Mouse (Mus musculus) heart, embryonic 12.5 days (tissue): ENCODE data around the gene Wnt10b. TPM values are rescaled to one million over a fixed set of nuclear protein-coding genes. Genes with fewer than 3 reads are reported as not detected.

Experiments used
- ATAC-seq: fragments of 200-750 bp; cut with Nextera tagmentation; 2 replicates; pipeline ENCODE4 v1.8.0; 2017; ENCODE audit warnings: moderate TSS enrichment, moderate library complexity; ENCODE audit not compliant: insufficient number of reproducible peaks, low FRiP score
- H3K27ac ChIP-seq: fragments of 300-500 bp; sonication (generic); 2 replicates; pipeline ENCODE4 v1.5.1; 2016; ENCODE audit warnings: mild to moderate bottlenecking, moderate library complexity; ENCODE audit not compliant: poor library complexity, severe bottlenecking
- H3K27me3 ChIP-seq: fragments of 300-500 bp; sonication (generic); replicated peaks from 2 replicates; pipeline ENCODE4 v1.6.1; 2016; ENCODE audit warnings: mild to moderate bottlenecking, moderate library complexity
- H3K36me3 ChIP-seq: fragments of 300-500 bp; sonication (generic); 2 replicates; pipeline ENCODE4 v1.6.1; 2016; ENCODE audit warnings: mild to moderate bottlenecking, moderate library complexity
- H3K4me1 ChIP-seq: fragments of 300-500 bp; sonication (generic); replicated peaks from 2 replicates; pipeline ENCODE4 v1.6.1; 2016; ENCODE audit warnings: mild to moderate bottlenecking
- H3K4me2 ChIP-seq: fragments of 300-500 bp; sonication (generic); 2 replicates; pipeline ENCODE4 v1.6.1; 2016; ENCODE audit warnings: mild to moderate bottlenecking, moderate library complexity
- H3K4me3 ChIP-seq: fragments of 300-500 bp; sonication (generic); 2 replicates; pipeline ENCODE4 v1.5.1; 2016; ENCODE audit warnings: mild to moderate bottlenecking
- H3K9ac ChIP-seq: fragments of 300-500 bp; sonication (generic); 2 replicates; pipeline ENCODE4 v1.6.1; 2016; ENCODE audit warnings: mild to moderate bottlenecking, moderate library complexity
- H3K9me3 ChIP-seq: fragments of 300-500 bp; sonication (generic); replicated peaks from 2 replicates; pipeline ENCODE4 v1.6.1; 2016; ENCODE audit warnings: mild to moderate bottlenecking, moderate library complexity
- WGBS: fragments of 180-500 bp; shearing (Covaris S2); methylation state at CpG from one replicate; pipeline ENCODE4 v1.1.7; 2016; 5-methylcytosine and 5-hydroxymethylcytosine counted together
- polyA plus RNA-seq: library from polyadenylated mRNA; unstranded; fragments of >200 nt; fragmentation: Nextera tagmentation; extraction: Ambion mirVana; gene quantifications from 2 replicates; pipeline ENCODE4 v1.2.1, GENCODE M21; 2016

Wnt10b gene
- polyA plus RNA-seq, 1 experiment from 2014 or later = not detected

DNA sequence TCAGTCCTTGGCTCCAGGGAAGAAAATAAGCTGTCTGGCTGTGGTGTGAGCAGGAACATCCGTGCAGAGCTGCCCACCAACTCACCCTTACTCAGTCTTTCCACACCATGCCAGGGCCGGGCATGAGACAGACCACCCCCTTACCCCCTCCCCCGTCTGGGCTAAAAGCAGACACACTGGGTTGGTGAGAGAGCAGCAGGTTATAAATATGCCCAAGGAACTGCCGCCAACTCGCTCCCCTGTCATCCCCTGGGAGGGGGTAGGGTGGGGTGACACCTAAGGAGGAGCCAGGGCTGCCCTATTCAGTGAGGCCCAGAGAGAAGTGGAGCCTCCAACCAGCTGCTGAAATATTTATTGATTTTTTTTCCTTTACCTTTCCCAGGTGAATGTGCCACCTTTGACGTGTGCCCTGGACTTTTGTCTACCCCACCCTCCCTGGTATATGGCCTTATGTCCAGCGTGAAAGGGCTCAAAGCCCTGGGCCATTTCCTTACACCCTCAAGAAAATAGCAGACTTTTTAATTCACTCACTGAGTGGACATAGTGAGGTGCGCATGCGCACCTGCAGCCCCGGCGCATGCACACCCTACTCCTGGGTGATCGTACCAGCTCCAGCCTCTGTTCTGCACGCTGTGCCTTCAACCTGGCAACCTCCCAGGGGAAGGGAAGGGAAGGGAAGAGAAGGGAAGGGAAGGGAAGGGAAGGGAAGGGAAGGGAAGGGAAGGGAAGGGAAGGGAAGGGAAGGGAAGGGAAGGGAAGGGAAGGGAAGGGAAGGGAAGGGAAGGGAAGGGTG, 19.0 kb upstream of the Wnt10b start:
- Histone ChIP-seq H3K4me1 (peaks cover 29% of the 10 kb centered on the region), H3K27ac (no peak overlapping the region), H3K36me3 (no peaks in the 10 kb centered on the region), H3K9ac (no peak overlapping the region), H3K27me3 (peaks cover 100% of the 10 kb centered on the region), H3K4me3 (no peak overlapping the region), H3K4me2 (peak overlapping the region; percentile 13; the same call in 1 of the 2 replicates), H3K9me3 (no peaks in the 10 kb centered on the region)
- no peak for ATAC-seq
- 6% methylated on average over 13 of the region's 13 CpGs for WGBS

DNA sequence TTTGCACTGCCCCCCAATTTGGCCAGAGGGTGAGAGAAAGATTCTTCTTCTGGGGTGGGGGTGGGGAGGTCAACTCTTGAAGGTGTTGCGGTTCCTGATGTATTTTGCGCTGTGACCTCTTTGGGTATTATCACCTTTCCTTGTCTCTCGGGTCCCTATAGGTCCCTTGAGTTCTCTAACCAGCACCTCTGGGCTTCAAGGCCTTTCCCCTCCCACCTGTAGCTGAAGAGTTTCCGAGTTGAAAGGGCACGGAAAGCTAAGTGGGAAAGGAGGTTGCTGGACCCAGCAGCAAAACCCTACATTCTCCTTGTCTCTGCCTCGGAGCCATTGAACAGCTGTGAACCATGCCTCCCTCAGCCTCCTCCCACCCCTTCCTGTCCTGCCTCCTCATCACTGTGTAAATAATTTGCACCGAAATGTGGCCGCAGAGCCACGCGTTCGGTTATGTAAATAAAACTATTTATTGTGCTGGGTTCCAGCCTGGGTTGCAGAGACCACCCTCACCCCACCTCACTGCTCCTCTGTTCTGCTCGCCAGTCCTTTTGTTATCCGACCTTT, 15.3 kb upstream of the Wnt10b start:
- Histone ChIP-seq H3K9me3 (no peaks in the 10 kb centered on the region), H3K27me3 (peaks cover 99% of the 10 kb centered on the region), H3K4me2 (no peak overlapping the region), H3K4me1 (peaks cover 54% of the 10 kb centered on the region), H3K27ac (no peak overlapping the region), H3K9ac (no peak overlapping the region), H3K36me3 (no peaks in the 10 kb centered on the region), H3K4me3 (no peak overlapping the region)
- ATAC-seq = no peak
- 4% methylated on average over 13 of the region's 13 CpGs for WGBS

- H3K4me2 ChIP-seq = peak overlapping the region; percentile 41
- H3K4me1 ChIP-seq = peaks cover 48% of the 10 kb centered on the region
- ATAC-seq = no peak
- H3K4me3 ChIP-seq = peak overlapping the region; percentile 30
- H3K27me3 ChIP-seq = peaks cover 99% of the 10 kb centered on the region
- 2% methylated on average over 75 of the region's 75 CpGs for WGBS
- no peak overlapping the region for H3K27ac ChIP-seq
- H3K36me3 ChIP-seq = no peaks in the 10 kb centered on the region
- H3K9me3 ChIP-seq = no peaks in the 10 kb centered on the region
- H3K9ac ChIP-seq = no peak overlapping the region
These were observed 14.5 kb upstream of the Wnt10b start for GRCm38 (mm10) chr15:98792233-98793020.

- no peak overlapping the region for H3K27ac ChIP-seq
- H3K4me2 ChIP-seq = peak overlapping the region; percentile 62; the same call in 1 of the 2 replicates
- H3K27me3 ChIP-seq = peaks cover 97% of the 10 kb centered on the region
- no peak overlapping the region for H3K9ac ChIP-seq
- H3K9me3 ChIP-seq = no peaks in the 10 kb centered on the region
- ATAC-seq = no peak
- no peaks in the 10 kb centered on the region for H3K36me3 ChIP-seq
- H3K4me1 ChIP-seq = peaks cover 43% of the 10 kb centered on the region
- 2% methylated on average over 23 of the region's 23 CpGs for WGBS
- peak overlapping the region; percentile 35 for H3K4me3 ChIP-seq
These were observed 13.8 kb upstream of the Wnt10b start for GRCm38 (mm10) chr15:98791771-98792170.

DNA sequence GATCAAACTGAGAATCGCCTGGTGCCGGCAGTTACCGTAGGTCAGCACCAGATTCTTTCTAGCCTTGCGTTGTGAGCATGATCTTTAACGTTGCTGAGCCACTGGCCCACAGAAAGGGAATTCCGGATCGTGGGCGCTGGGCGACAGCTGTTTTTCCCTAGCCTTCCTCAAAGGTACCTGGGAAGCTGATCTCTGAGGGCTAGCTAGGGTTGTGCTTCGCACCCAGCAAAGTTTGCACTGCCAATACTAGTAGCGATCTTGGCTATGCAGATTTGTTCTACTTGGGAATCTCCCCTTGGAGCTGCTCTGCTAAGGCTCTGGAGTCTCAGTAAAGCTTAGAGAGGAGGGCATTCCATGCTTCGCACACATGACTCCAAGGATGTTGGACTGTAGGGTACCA, 13.3 kb upstream of the Wnt10b start:
- H3K27me3 ChIP-seq = peaks cover 96% of the 10 kb centered on the region
- H3K4me3 ChIP-seq = peak overlapping the region; percentile 35
- no peak for ATAC-seq
- H3K9ac ChIP-seq = no peak overlapping the region
- H3K27ac ChIP-seq = no peak overlapping the region
- no peaks in the 10 kb centered on the region for H3K36me3 ChIP-seq
- WGBS = under 1% methylated on average over 12 of the region's 12 CpGs
- H3K9me3 ChIP-seq = no peaks in the 10 kb centered on the region
- H3K4me1 ChIP-seq = peaks cover 38% of the 10 kb centered on the region
- H3K4me2 ChIP-seq = peak overlapping the region; percentile 62

DNA sequence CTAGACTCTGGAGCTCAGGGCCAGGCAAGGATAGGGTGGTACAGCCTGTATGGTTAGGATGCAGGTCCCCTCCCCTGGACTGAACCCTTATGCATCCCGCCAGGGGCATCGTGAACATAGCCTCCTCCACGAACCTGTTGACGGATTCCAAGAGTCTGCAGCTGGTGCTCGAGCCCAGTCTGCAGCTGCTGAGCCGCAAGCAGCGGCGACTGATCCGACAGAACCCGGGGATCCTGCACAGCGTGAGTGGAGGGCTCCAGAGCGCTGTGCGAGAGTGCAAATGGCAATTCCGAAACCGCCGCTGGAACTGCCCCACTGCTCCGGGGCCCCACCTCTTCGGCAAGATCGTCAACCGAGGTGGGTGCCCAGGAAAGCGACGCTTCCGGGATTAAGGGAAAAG, 12.8 kb upstream of the Wnt10b start:
- peak overlapping the region; percentile 35 for H3K4me3 ChIP-seq
- ATAC-seq = no peak
- no peaks in the 10 kb centered on the region for H3K36me3 ChIP-seq
- no peak overlapping the region for H3K9ac ChIP-seq
- H3K27ac ChIP-seq = no peak overlapping the region
- H3K4me1 ChIP-seq = peaks cover 38% of the 10 kb centered on the region
- peaks cover 2% of the 10 kb centered on the region for H3K9me3 ChIP-seq
- under 1% methylated on average over 23 of the region's 23 CpGs for WGBS
- H3K4me2 ChIP-seq = peak overlapping the region; percentile 62
- peaks cover 93% of the 10 kb centered on the region for H3K27me3 ChIP-seq

GRCm38 (mm10) chr15:98789661-98790535, 11.9 kb upstream of the Wnt10b start, which contains the start of gene Wnt1:
Wnt1 (plus strand) TSS chr15:98789857.
- 3% methylated on average over 51 of the region's 51 CpGs for WGBS
- peak; percentile 40 for ATAC-seq
- H3K36me3 ChIP-seq = no peaks in the 10 kb centered on the region
- H3K4me2 ChIP-seq = peak within 1 kb of the TSS; percentile 62
- no peak within 1 kb of the TSS for H3K27ac ChIP-seq
- peak within 1 kb of the TSS; percentile 35 for H3K4me3 ChIP-seq
- H3K27me3 ChIP-seq = peaks cover 93% of the 10 kb centered on the region
- H3K9me3 ChIP-seq = peaks cover 4% of the 10 kb centered on the region
- peaks cover 38% of the 10 kb centered on the region for H3K4me1 ChIP-seq
- no peak within 1 kb of the TSS for H3K9ac ChIP-seq

- no peaks in the 10 kb centered on the region for H3K36me3 ChIP-seq
- peaks cover 38% of the 10 kb centered on the region for H3K4me1 ChIP-seq
- no peak overlapping the region for H3K27ac ChIP-seq
- no peak for ATAC-seq
- H3K4me3 ChIP-seq = peak overlapping the region; percentile 31
- peaks cover 88% of the 10 kb centered on the region for H3K27me3 ChIP-seq
- WGBS = 14% methylated on average over 24 of the region's 24 CpGs
- H3K4me2 ChIP-seq = peak overlapping the region; percentile 55
- peaks cover 4% of the 10 kb centered on the region for H3K9me3 ChIP-seq
- no peak overlapping the region for H3K9ac ChIP-seq
These were observed 11.2 kb upstream of the Wnt10b start for GRCm38 (mm10) chr15:98788972-98789660.

DNA sequence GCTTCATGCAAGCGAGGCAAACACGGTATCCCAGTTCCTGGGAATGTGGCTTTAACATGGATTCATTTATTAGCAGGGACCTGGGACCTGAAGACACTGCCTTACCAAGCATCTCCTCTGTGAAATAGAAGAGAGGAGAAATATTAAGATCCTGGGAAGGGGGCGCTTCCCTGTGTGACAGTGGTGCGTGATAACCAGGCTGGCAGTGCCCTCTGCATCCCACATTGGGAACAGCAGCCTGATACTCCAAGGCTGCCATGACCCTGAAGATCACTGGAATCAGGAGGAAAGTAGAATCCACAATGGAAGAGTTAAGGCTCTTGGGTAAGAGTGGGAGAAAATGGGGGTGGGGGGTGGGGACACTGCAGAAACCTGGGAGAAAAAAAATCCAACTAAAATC, 10.0 kb upstream of the Wnt10b start:
- no peak overlapping the region for H3K4me3 ChIP-seq
- no peak overlapping the region for H3K9ac ChIP-seq
- peaks cover 4% of the 10 kb centered on the region for H3K9me3 ChIP-seq
- H3K27me3 ChIP-seq = peaks cover 79% of the 10 kb centered on the region
- H3K36me3 ChIP-seq = no peaks in the 10 kb centered on the region
- WGBS = 39% methylated on average over 4 of the region's 4 CpGs
- H3K27ac ChIP-seq = no peak overlapping the region
- H3K4me2 ChIP-seq = no peak overlapping the region
- H3K4me1 ChIP-seq = peaks cover 33% of the 10 kb centered on the region
- ATAC-seq = no peak

DNA sequence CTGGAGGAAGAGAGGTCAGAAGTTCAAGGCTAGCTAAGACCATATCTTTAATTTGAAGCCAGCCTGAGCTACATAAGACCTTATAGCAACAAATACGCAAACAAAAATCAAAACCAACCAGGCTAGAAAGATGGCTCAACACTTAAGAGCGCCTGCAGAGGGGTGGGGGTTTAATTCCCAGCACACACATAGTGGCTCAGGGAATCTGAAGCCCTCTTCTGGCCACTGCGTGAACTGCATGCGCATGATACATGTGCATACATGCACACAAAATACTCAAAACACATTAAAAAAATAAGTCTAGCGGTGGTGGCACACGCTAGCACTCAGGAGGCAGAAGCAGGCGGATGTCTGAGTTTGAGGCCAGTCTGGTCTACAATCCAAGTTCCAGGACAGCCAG, 7.8 kb upstream of the Wnt10b start:
- Histone ChIP-seq H3K27me3 (peaks cover 77% of the 10 kb centered on the region), H3K4me3 (no peak overlapping the region), H3K36me3 (no peaks in the 10 kb centered on the region), H3K4me2 (no peak overlapping the region), H3K9me3 (peaks cover 4% of the 10 kb centered on the region), H3K4me1 (peaks cover 14% of the 10 kb centered on the region), H3K9ac (no peak overlapping the region), H3K27ac (no peak overlapping the region)
- 36% methylated on average over 7 of the region's 7 CpGs for WGBS
- no peak for ATAC-seq
